Mouse (Mus musculus) myocyte (in vitro differentiated cells): ENCODE data around the gene Il22ra2.

Experiments used
- E2F4 ChIP-seq: IDR thresholded peaks from one replicate; pipeline ENCODE4 v1.6.1; 2011; ENCODE audit warnings: mild to moderate bottlenecking, control low read depth, moderate library complexity; ENCODE audit not compliant: insufficient read depth
- MAX ChIP-seq: IDR thresholded peaks from one replicate; pipeline ENCODE4 v1.6.1; 2011; ENCODE audit warnings: low read depth, mild to moderate bottlenecking, control low read depth
- MYOG ChIP-seq, 3 experiments: IDR thresholded peaks; one replicate each; pipeline ENCODE4 v1.6.1; 2011; ENCODE audit warnings: control low read depth in 2 of 3, low read depth in 2 of 3, mild to moderate bottlenecking in 2 of 3; ENCODE audit not compliant: insufficient read length in 2 of 3, control insufficient read depth in 1 of 3, insufficient read depth in 1 of 3
- POLR2A ChIP-seq: IDR thresholded peaks from one replicate; pipeline ENCODE4 v1.6.1; 2011; ENCODE audit warnings: low read depth, mild to moderate bottlenecking, control low read depth, moderate library complexity; ENCODE audit not compliant: insufficient read length
- REST ChIP-seq: IDR thresholded peaks from one replicate; pipeline ENCODE4 v1.6.1; 2011; ENCODE audit warnings: mild to moderate bottlenecking, control low read depth, moderate library complexity; ENCODE audit not compliant: insufficient read depth, insufficient read length

DNA sequence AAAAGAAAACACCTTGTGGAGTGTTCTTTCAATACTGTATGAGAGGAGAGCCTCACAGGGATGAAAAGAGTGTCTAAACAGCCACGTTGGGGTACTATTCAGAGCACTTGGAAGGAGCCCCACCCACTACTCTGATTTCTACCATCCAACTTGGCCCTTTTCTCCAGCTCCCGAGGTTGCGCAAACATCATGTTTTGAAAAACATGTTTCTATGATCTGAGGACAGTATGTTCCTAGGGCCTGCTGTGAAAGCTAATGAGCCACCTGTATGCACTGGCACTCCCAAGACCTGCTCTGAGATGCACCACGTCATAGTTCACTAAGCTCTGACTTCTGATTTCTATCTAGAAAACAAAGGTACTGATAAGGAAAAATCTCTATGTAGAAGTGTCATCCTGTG, 6.0 kb downstream of the Il22ra2 start:
- no peak for TF ChIP-seq MAX
- TF ChIP-seq POLR2A, result no peak
- TF ChIP-seq REST, result no peak
- TF ChIP-seq MYOG (IDR thresholded peaks at IDR 0.05; ENCODE audit: control insufficient read depth in 1 of 3, insufficient read depth in 1 of 3, insufficient read length in 2 of 3, low read depth in 2 of 3), result no peak
- no peak for TF ChIP-seq E2F4
